Mouse (Mus musculus): Measurements from ENCODE around the gene Scai. TPM values are rescaled to one million over a fixed set of nuclear protein-coding genes. Genes with fewer than 3 reads are reported as not detected.

Scai gene
- total RNA-seq, 1 experiment from 2014 or later = 12.9 TPM

Other genes with a start within 250 kb of the Scai start
- 0.43 and 0.85 TPM in 2 replicates for gene Wdr38, start 193.3 kb downstream of the Scai start, total RNA-seq (2021)
- 71.2 and 78.8 TPM in 2 replicates for gene Arpc5l, start 185.4 kb downstream of the Scai start, total RNA-seq (2021)
- 390 and 397 TPM in 2 replicates for gene Rpl35, start 185.1 kb downstream of the Scai start, total RNA-seq (2021)
- 32.8 and 38.5 TPM in 2 replicates for gene Golga1, start 125.2 kb downstream of the Scai start, total RNA-seq (2021)
- 80.2 and 89.7 TPM in 2 replicates for gene Ppp6c, start 35.7 kb upstream of the Scai start, total RNA-seq (2021)

Measured in adrenal gland, postnatal 25 days (tissue).